Mouse (Mus musculus): ENCODE data around the gene Gabrb1.

Gabrb1 gene

DNA sequence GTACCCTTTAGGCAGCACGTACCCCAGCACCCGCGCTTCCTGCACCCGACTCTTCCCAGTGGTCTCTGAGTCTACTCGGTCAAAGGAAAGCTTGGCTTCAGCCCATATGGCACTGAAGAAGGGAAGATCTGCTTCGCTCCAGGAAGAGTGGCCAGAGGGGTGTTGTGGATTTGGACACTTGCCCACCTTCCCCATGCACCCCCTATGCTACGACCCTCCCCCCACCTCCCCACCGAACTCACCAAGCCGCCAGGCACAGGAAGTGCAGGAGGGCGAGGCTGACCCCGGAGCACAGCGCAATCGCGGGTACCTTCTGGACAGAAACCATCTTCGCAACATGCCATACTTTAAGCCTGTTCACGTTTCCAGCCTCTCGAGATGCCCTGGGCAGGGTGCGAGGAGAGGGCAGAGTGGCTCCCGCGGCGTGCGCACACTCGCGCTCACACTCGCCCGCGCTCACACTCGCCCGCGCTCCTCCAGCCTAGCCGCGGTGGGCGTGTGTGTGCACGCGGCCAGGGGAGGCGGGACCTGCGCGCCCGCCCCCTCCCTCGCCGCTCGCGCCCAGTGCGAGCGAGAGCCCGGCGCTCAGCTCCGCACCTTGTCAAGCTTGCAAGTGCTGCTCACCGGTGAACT lies at the start of gene Gabrb1:
Gabrb1 (plus strand) TSS at position 632 of the 633 bp plus-strand sequence.
- DNase-seq, result peak; percentile 28

DNA sequence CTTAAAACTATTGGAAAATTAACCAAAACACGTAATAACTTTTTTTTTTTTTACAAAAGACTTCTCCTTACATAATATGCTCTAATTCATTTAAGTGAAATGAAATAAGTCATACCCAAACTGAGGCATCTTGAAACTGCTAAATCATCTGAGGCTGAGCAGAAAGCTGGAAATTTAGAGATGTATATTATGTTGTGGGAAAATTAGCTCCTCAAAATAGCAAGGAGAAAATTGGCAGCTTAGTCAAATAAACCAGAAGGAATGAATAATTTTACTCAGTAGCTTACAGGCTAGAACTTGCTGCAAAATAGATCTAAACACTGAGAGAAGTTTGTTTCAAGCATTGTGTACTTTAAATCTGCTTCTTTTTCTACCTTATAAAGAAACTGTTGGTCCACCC lies 49.2 kb upstream of the Gabrb1 start:
- DNase-seq, result no peak

DNA sequence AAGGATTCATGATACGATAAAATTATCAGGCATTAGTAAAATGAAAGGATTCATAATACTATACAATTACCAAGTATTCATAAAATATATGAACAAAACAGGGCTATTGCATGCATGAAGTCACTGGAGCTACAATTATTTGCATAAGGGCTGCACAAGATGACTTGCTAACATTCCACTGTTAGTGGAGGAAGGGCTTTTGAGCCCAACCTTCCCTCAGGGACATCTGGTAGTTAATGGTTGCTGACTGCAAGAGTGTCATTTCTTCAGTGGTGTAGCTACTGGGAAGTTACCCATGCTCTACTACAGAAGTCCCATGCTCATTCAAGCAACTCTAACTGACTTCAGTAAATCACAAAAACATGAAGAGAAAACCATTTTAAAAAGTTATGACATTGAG lies 43.6 kb upstream of the Gabrb1 start:
- no peak for DNase-seq

DNA sequence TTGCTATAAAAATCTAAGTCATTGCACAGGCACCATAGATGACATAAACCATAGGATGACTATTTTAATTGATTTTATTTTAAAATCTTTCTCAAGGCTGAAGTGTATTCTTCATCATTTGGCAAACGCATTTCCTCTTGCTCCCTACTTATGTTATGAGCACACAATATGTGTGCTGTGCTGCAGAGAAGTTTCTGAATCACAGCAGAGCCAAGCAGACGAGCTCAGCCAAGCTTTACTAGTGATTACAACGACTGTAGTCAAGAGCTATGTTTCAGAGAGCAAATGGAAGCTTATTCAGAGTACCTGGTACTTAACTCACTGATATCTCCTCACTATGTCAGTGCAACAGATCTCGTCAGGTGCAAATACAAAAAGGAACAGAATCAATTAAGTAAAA lies 41.2 kb upstream of the Gabrb1 start:
- no peak for DNase-seq

DNA sequence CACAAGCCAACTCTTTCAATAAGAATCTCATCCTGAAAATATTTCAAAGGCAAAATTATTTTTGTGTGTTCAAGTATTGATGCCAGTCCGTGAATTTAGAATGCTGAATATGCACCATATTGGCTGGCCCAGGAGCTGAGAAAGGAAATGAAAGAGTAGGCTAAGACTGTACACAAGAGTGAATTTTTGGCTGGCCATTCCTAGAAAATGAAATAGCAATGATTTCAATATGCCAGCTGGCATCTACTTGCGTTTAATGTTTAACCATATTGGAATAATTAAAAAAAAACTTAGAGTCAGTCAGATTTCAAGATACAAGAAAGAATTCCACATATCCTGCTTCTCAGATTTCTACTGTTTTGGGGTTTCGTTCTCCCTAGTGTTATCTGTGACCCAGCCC lies 30.1 kb upstream of the Gabrb1 start:
- no peak for DNase-seq

DNA sequence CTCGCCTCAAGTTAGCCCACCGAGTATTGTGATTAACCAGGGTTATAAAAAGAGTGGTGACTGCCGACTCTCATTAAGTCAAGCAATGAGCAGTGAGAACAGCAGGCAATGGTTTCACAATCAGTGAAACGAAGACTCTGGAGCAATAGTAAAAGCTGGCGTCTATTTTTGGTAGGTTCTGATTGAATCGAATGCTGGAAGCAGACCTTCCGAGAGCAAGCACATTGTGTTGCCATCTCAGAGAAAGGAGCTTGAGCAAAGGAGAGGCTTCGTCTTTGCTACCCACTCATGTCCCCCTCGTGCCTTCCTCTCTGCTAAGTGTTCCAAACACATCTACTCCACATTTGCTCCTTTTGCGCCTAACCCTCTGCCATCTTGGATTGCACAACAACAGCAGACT lies 18.1 kb upstream of the Gabrb1 start:
- DNase-seq, result no peak

DNA sequence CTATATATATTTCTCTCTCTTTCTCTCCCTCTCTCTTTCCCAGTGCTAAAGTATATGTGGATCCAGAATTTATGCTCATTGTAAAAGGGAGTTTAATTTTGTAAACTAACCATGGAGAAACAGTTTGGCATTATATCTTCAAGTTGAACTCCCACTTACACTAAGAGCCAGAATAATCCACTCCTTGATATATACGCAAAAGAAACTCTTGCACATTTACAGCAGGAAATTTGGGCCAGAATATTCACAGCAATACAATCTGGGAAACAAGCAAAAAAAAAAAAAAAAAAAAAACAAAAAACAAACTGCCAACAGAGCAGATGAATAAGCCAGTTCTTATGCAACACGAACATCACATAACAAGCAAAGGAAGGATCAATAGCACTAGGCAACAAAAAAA lies 9.8 kb upstream of the Gabrb1 start:
- no peak for DNase-seq

DNA sequence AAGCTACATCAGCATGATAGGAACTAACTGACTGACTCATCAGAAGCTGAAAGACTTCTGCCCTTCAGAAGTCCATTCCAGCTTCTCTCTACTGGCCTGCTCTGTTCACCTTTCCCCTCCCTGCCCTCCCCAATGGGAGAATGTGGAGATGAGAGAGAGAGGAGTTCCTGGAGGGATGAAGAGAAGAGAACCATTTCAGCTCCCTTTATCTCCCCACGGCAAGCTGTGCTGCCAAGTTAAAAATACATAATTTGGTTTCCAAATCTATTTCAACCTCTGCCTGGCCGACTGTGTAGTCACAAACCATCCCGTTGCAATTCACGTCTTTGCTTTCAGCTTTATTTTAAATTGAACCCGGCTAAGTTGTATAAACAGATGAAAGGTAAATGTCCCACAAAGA lies 3.9 kb upstream of the Gabrb1 start:
- DNase-seq, result no peak

DNA sequence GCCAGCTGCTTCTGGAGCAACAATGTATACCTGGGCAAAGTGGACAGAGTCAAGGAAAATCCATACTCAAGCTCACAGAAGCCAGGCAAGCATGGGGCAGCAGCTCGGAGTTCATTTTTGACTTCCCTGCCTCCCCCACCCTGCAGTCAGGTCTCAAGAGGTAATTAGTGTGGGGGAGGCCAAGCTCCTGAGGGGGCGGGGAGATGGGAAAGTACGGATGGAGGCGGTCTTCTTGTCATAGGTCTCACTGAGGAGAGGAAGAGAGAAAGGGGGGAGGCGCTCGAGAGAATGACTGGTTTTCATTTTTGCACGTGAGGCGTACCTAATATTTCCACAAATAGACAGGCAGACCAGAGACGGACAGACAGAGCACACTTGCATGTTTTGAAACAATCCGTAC lies 1.1 kb upstream of the Gabrb1 start:
- DNase-seq, result peak; percentile 10

DNA sequence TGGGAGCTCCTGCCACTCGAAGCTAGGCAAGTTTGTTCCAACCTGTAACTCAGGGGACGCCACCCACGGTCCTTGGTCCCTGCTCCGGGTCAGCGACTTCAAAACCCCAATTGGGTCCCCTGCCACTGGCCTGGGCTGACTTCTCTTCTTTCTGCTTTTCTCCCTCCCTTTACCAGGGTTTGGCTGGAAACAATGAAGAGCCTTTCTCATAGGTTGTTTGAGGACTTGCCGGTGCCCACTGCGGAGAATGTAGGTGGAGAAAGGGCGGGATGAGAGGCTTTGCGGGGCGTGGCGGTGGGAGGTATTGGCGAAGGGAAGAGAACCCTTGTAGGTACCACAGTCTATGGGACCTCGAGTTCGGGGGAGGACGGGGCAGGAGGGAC lies 193 bp downstream of the Gabrb1 start, which contains the start of gene Gabra4:
Gabra4 (minus strand) TSS at position 194 of the 383 bp plus-strand sequence.
- peak; percentile 27 for DNase-seq

DNA sequence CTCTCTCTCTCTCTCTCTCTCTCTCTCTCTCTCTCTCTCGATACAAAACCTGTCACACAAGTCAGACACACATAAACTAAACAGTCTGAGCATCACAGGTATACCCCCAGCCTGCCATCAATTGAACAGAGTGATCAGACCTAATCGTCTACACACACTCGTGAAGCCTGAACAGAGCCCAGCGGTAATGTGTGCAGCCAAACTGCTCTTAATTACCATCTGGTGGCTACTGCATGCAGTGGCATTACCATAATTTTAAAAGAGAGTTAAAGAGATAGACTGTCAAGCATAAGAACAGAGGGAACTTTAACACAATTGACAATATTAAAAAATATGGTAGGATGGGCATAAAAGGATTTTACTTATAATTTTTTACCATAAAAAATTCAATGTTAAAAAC lies 7.7 kb downstream of the Gabrb1 start:
- DNase-seq, result no peak

DNA sequence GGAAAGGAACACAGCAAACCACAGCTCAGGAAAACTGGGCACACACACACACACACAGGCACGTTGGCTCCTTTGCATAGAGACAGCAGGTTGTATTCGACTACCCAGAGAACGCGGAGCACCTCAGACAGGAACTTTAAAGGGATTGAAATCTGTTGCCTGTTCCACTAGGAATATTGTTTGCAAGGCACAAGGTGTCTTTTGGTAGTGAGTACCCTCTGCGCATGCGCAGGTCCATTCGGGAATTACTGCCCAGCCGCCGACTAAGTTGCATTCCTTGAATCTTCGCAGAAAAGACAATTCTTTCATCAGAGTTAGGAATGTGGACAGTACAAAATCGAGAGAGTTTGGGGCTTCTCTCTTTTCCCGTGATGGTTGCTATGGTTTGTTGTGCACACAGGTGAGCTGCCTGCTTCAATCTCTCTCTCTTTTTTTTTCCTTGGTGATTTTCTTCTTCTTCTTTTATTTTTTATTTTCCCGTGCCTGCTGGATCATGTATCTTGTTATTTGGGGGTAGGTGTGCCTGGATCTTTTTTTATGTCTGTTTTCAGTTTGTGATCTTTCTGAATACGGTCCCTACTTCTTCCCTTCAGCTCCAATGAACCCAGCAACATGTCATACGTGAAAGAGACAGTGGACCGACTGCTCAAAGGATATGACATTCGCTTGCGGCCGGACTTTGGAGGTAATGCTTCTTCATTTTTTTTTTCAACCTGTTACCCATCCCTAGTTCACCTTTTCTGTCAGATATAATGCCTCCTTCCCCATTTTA lies 42.0 kb downstream of the Gabrb1 start:
- DNase-seq, result peak; percentile 53

DNA sequence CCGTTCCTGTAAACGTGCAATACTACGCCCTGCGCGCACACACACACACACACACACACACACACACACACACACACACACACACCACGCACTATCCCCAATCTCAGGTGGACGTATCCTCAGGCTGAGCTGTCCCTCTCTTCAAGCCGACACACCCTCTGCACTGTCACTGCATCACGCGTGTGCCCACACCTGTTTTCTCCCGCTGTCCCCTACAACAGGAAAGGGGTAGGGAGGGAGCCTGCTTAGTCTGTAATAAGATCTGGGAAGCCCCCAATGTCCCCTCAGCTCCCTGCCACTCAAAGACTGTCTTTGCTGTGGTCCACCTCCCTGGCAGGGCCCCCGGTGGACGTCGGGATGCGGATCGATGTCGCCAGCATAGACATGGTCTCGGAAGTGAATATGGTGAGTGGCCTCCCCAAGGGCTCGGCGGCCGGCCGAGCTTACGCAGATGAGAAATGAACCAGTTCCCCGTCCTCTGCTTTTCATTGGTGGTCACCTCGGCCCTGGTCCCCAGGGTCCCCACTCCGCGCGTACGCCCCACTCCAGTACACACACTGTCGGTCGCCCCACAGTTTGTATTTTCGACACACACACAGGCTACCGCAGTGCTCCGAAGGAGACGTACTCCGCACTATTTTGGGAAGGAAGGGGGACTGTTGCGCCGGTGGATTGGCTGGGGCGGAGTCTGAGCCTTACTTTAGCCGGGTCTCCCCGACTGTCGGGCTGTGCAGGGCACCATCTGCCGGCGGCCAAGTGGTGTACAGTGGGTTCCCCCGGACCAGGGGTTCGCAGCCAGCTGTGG lies 42.8 kb downstream of the Gabrb1 start:
- DNase-seq, result peak; percentile 41

DNA sequence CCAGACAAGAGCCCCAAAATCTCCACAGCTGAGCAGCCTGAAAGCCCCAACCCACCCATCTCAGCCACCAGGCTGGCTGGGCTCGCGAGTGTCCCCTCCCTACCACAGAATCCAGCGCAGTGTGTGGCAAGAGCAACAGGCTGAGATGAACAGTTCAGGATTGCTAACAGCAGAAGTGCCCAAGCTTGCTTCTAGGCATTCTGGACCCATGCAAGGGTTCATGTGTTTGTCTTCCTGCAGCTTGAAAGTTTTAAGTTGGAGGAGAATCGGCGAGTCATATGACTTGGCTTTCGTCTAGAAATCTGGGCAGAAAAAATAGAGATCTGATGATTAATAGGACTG lies 43.3 kb downstream of the Gabrb1 start:
- DNase-seq, result no peak

DNA sequence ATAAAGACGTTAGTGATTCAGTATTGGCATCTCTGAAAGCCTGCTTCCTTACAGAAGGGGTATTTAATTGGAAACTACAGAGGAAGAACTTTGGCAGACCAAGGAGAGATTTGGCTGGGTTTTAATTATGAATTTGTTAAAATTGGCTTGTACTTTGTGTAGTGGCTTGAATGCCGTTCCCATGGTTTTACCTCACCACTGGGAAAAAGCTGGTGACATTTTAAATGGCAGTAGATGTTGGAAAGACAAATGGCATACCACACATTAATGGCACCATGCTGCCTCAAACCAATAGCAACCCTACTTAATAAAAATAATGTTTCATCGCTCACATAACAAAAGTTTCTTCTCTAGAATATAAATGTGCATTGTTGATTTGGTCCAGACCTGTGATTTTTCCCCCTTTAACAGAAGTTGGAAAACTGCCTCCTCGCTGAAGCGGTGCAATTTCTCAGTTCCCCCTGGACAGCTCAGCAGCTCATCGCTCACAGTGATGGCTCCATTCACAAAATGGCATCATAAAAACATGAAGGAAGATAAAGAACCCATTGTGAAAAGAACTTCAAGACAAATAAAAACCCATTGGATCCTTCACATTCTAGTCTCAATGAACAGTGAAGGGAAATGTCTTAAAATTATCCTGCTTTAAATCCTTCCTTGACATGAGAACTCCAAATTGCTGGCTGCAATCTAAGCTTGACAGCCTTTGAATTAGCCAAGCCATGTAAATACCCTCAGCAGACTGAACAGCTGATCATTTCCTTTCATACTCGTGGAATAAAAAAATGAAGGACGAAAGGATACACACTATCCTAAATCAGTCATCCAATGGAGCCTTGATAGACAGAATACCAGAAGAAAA lies 75.2 kb downstream of the Gabrb1 start:
- no peak for DNase-seq

DNA sequence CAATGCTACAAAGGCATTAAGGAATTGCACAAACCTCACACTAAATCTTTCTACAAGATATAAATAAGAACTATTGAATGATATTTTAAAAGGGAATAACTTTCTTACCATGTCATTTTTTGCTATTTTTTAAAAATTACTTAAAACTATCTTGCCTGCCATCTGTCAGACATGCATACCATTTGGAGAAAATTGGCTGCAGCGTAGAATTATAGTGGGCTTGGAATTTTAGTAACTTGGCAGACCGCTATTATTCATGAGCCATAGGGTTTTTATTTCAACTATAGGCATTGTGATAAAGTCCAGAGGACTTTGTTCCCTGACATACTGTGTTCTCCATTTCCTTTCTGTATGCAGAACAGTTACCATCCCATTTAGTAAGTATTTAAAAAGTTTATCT lies 89.5 kb downstream of the Gabrb1 start:
- DNase-seq, result no peak

DNA sequence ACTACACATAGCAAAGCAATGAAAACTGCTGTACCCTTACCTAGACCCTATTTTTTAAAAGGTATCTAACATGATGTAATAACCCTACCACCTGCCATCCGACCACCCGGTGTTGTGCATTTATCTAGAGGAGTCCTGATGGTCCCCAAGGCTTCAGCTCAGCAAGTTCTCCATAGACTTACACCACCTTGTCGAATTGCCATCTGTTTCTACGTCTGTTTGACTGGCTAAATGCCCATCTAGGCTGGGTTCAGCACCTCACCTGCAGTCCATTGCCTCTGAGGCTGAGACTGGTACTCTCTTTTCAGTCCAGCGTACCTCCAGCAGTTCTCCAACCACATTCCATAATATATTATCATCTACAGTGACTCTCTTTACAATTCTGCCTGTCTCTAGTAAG lies 96.1 kb downstream of the Gabrb1 start:
- peak; percentile 77 for DNase-seq

DNA sequence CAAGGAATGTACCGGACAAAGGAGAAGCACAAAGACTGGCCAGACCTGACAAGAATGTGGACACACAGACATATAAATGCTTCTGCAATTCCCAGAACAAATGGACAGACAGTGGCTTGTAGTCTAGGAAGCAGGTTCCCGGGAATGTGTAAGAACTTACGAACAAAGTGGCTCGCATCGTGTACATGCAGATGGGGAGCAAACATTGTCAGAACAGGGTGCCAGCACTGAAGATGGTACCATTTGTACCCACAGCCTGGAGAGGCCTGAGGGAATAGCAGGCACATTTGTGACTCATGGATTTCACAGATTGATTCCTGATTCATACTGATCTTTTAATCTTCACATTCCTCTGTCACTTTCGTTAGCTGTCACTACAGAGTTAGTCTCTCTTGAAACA lies 103.2 kb downstream of the Gabrb1 start:
- no peak for DNase-seq

DNA sequence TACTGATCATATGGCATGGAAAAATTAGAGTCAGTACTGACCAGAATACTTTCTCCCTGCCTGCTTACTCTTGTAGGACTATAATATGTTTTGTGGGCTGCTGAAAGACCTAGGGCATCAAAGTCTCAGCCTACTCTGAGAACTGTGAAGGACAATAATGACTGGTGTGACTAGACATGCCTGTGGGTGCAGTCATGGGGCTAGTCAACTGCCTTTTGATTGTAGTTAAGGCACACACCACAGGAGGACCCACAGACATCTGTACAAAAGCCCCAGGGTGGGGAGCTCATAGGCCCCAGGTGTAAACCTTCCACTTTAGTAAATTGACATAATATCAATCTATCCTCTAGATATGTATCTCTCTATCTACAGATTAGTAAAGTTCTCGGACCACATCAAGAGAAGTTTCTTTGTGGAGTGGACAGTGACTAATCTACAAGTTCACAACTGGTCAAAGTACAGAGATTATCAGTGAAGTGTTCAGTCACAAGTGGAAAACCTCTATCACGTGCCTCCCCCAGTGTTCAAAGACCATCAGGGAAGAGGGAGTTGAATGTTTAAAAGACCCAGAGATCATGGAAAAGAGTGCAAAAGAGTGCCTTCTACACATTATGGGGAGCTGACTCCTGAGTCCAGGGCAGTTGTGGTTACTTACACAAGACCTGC lies 123.7 kb downstream of the Gabrb1 start:
- no peak for DNase-seq

DNA sequence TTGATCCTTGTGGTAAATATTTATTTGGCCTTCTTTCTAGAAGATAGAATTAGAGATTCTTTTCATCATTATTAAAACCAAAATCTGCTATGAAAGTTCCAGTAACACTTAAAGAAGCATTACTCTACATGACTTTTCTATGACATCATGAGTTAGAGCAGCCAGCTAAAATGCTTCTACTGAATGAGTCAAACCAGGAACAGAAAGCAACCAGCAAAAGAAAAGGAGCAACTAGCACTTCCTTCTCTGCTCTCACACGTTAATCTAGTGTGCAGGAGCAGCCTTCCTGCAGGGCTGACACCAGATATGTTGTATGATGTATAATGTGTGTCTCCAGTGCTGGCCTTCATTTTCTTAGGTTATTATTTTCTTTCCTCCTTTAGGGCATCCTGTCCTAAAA lies 164.9 kb downstream of the Gabrb1 start:
- no peak for DNase-seq

DNA sequence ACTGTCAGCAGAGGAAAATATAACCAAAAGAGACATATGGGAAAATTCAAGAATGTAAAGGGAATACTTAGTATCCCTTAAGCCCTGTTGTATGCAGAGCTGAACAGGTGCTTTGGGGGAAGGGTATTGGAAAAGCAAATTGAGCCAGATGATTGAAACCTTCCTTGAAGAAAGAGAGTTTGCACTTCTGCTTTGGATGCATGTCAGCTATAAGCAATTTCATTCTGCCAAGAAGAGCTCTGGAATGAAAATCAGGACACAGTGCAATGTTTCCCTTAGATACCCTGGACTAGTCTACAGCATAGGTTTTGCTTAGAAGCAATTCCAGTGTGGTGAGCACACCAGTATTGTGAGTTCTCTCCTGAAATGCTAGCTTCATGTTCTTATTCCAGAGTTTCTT lies 170.4 kb downstream of the Gabrb1 start:
- no peak for DNase-seq

DNA sequence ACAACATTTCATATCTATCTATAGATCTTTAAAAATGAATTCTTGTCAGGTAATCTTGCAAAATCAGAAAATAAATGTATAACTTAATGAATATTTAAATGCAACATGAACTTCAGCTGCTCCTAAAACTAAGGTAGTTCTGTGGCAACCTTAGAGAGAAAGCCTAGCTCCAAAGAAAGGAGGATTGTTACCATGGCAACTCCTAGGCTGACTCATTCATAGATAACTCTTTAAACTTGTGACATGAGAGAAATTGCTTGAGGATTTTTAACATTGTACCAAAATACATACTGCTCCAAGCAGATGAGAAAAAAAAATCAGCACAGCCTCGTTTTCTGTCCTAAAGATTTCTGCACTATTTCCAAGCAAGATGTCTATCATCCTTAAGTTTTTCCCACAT lies 171.1 kb downstream of the Gabrb1 start:
- no peak for DNase-seq

DNA sequence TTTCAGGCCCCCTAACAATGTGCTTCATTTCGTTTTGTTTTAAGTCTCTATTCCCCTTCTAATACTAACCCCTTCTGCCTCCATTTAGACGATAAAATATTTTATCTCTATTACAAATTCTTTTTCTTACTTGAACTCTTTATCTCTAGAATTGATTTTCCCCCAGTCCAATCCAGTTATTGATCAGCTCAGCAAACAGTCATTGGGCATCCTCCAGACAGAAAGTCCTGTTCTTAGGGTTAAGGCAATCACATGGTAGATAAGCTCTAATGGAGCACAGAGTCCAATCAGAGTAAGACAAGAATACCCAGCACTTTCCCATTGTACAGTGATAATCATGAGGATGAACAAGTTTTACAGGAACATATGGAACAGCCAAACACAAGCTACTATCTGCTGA lies 172.4 kb downstream of the Gabrb1 start:
- DNase-seq, result no peak

All from cerebellum, adult 11 months (tissue).